Comparison of ENCODE assay signal across 8 mouse cellular contexts in genomic region chr13:115101355-115102191, GRCm38 (mm10). TPM values are rescaled to one million over a fixed set of nuclear protein-coding genes. Genes with fewer than 3 reads are reported as not detected.
DNase-seq lines count a peak whose midpoint lies in the region; ATAC-seq lines count a peak whose summit lies in the region.

Gm49395 (minus strand) TSS chr13:115101921.
Itga1 (minus strand) TSS chr13:115101964.

- ATAC-seq in hindbrain, embryonic 11.5 days (ENCODE audit: low FRiP score): peak; percentile 82
- ATAC-seq in inflammation-experienced regulatory T-cells, adult 6 months: no peak

- 0% methylated on average over 39 of the region's 39 CpGs for WGBS in hindbrain, embryonic 11.5 days

- H3K4me1 ChIP-seq in hindbrain, embryonic 11.5 days (replicated peaks; ENCODE audit: control insufficient read depth, insufficient read depth, low read length): no peaks in the 10 kb centered on the region; the same call in 1 of the 2 replicates

- peak within 1 kb of the TSS; percentile 17; the same call in 1 of the 2 replicates for H3K27ac ChIP-seq in hindbrain, embryonic 11.5 days (ENCODE audit: low read depth, low read length)

- peak within 1 kb of the TSS; percentile 85 for H3K4me2 ChIP-seq in hindbrain, embryonic 11.5 days (replicated peaks; ENCODE audit: low read depth, low read length)

- no peaks in the 10 kb centered on the region for H3K9me3 ChIP-seq in hindbrain, embryonic 11.5 days (ENCODE audit: control insufficient read depth, low read length)

- peak within 1 kb of the TSS; percentile 48 for H3K4me3 ChIP-seq in hindbrain, embryonic 11.5 days (ENCODE audit: low read depth, low read length)

- H3K36me3 ChIP-seq in hindbrain, embryonic 11.5 days (ENCODE audit: control insufficient read depth, insufficient read depth, low read length): no peaks in the 10 kb centered on the region

- peak within 1 kb of the TSS; percentile 34 for H3K9ac ChIP-seq in hindbrain, embryonic 11.5 days (ENCODE audit: low read depth, low read length)

- peaks cover 16% of the 10 kb centered on the region for H3K27me3 ChIP-seq in hindbrain, embryonic 11.5 days (ENCODE audit: control insufficient read depth, insufficient read depth, low read length)

- DNase-seq in NIH3T3 (ENCODE audit: low read depth): peak; percentile 71
- peak; percentile 43 to 46 for DNase-seq in cerebellum, postnatal 14 days
- DNase-seq in frontal cortex, postnatal 14 days (ENCODE audit: low spot score in 2 of 2): peak; percentile 23 to 30
- DNase-seq in hindbrain, embryonic 11.5 days (ENCODE audit: low spot score): peak; percentile 74
- peak; percentile 15 for DNase-seq in layer of hippocampus, postnatal 14 days (ENCODE audit: low spot score in 2 of 2)
- peak; percentile 86 for DNase-seq in lung, postnatal 14 days
- peak; percentile 52 for DNase-seq in ovary, postnatal 14 days (ENCODE audit: low spot score)

RNA-seq across cellular contexts. Expression of gene Gm49395, which starts in this region (rescaled TPM):
- 3.3 and 4.1 TPM in 2 replicates for polyA plus RNA-seq in hindbrain, embryonic 11.5 days (2014; fragmentation: Nextera tagmentation; extraction: Ambion mirVana)
- total RNA-seq in layer of hippocampus, postnatal 14 days (2021): 1 to 10 TPM; 5.0 to 5.6 TPM
- polyA plus RNA-seq in inflammation-experienced regulatory T-cells, adult 6 months (2017; shearing (Covaris generic)): 1 to 10 TPM in 1 of 3 experiments, under 1 TPM in 1, not detected in 1; 0.95 to 1.1 TPM

RNA-seq across cellular contexts. Expression of gene Itga1, which starts in this region (rescaled TPM):
- 5.7 and 8.0 TPM in 2 replicates for polyA plus RNA-seq in hindbrain, embryonic 11.5 days (2014; fragmentation: Nextera tagmentation; extraction: Ambion mirVana)
- 10 to 100 TPM; 12.1 to 13.4 TPM for total RNA-seq in layer of hippocampus, postnatal 14 days (2021)
- polyA plus RNA-seq in inflammation-experienced regulatory T-cells, adult 6 months (2017; shearing (Covaris generic)): under 1 TPM; 0.42 to 0.97 (median 0.77) TPM

Comparison
In these comparisons a context has a peak if more than half of its experiments do, and no peak if none do; other contexts are left out.
1. DNase-seq: peak in every context shown above with its lines; median percentile 86 in lung, postnatal 14 days; 74 in hindbrain, embryonic 11.5 days; 71 in NIH3T3; 52 in ovary, postnatal 14 days; 44 in cerebellum, postnatal 14 days; 26 in frontal cortex, postnatal 14 days; 15 in layer of hippocampus, postnatal 14 days.